Mouse (Mus musculus): ENCODE data around the gene Kcnt1.
"Not testable (repeated sequence)": the region's sequence is repeated elsewhere in the genome, so short reads cannot be mapped to it uniquely, and the experiment has no call there.

Gene Kcnt1

GRCm38 (mm10) chr2:25863337-25864131 is at the start of gene Kcnt1:
Kcnt1 (plus strand) TSS chr2:25863734.
- peak; percentile 88 for DNase-seq (ENCODE audit: low spot score)

DNA sequence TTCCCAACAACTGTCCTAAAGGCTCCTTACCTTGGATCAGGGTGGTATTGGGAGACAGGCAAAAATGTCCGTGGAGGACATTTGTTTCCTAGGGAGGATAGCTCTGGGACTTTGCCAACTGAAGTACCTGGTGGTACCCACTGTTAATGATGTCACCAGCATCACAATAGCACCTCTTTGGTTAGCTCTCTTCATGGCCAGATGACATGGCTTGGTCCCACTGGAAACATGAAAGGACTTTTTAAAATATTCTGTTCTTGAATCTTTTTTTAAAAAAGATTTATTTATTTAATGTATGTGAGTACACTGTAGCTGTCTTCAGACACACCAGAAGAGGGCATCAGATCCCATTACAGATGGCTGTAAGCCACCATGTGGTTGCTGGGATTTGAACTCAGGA is 47.8 kb upstream of the Kcnt1 start, which contains the start of gene Glt6d1:
Glt6d1 (minus strand) TSS at position 101 of the 400 bp plus-strand sequence.
- not testable (repeated sequence) for DNase-seq (ENCODE audit: low spot score)

GRCm38 (mm10) chr2:25822806-25823205 is 40.7 kb upstream of the Kcnt1 start, which contains the start of gene Lcn9:
Lcn9 (plus strand) TSS chr2:25823153.
- peak; percentile 50 for DNase-seq (ENCODE audit: low spot score)

DNA sequence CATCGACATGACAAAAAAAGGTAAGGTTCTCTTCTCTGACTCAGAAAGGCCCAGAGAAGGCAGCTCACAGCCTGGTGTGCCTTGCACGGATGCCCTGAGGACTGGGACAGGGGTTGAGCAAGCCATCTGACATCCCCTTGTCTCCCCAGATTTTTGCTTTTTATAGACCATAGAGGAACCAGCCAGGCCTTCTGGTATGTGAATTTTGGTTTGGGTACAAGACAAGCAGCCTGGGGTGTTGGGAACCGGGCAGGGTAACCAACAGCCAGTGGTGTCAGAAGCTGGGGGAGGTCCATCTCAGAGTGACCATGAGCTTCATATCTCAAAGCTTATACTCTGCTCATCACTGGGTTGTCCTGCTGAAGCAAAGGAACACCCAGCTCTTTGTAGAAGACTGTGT is 38.8 kb upstream of the Kcnt1 start:
- peak; percentile 29 for DNase-seq (ENCODE audit: low spot score)

DNA sequence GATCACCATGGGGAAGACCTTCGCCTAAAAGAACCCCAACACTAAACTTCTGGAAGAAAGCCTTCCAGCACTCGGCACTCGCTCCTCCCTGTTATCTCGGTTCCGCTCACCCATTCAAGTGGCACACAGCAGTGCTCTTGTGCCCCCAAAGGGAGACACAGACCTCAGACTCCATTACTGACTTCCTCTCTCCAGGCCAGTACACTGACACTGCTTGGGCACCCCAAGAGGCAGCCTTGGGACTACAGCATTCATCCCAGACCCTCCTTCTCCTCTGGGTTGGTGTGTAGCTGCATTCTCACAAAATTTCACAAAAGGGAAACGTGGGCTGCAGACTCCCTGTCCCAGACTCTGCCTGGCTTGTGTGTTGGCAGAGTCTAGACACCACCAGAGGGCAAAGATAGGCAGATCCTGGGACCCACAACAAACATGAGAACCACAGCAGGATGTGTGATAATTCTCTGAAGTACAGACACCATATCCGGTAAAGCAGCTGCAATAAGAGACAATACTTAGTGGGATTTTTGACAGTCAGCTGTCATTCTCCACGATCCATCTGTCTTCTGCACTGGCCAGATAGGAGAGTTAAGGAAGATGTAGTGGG is 35.1 kb upstream of the Kcnt1 start:
- no peak for DNase-seq (ENCODE audit: low spot score)

GRCm38 (mm10) chr2:25830786-25831185 is 32.7 kb upstream of the Kcnt1 start:
- DNase-seq (ENCODE audit: low spot score) = no peak

DNA sequence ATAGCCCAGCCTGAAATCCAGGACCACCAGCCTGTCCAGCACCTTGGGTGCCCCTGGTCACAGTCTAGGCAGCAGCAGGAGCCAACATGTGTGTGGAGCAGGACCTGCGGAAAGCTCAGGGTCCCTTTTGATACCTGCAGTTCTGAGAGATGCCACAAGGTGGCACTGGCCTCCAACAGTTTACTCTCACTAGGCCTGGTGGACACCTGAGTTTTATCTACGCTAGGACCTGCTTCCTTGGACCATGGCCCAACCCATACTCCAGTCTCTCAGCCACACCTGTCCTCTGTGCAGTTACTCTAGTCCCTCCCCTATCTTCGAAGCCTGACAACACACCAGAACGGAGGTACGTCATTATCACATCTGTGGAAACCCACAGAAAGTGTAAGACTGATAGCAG is 27.2 kb upstream of the Kcnt1 start:
- DNase-seq (ENCODE audit: low spot score) = peak; percentile 89

DNA sequence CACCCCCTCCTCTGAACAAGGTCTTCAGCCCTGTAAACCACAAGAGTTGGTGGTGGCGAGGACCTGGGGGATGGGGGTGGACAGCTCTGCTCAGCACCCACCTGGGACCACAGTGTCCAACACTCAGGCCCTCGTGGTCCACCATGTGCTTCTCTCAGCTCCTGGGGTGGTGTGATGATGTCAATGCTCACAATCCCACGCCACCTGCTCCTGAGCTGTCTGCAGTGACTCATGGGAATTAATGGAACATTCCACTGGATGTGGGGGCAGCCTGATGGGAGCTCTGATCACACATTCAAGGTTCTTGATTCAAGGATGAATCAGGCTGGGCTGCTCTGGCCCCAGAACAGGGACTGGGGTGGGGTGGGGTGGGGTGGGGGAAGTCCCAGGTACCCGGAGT is 21.4 kb upstream of the Kcnt1 start:
- DNase-seq (ENCODE audit: low spot score) = no peak

GRCm38 (mm10) chr2:25842758-25843157 is 20.8 kb upstream of the Kcnt1 start:
- DNase-seq (ENCODE audit: low spot score) = no peak

- no peak for DNase-seq (ENCODE audit: low spot score)
These were observed 19.4 kb upstream of the Kcnt1 start for GRCm38 (mm10) chr2:25844097-25844496.

DNA sequence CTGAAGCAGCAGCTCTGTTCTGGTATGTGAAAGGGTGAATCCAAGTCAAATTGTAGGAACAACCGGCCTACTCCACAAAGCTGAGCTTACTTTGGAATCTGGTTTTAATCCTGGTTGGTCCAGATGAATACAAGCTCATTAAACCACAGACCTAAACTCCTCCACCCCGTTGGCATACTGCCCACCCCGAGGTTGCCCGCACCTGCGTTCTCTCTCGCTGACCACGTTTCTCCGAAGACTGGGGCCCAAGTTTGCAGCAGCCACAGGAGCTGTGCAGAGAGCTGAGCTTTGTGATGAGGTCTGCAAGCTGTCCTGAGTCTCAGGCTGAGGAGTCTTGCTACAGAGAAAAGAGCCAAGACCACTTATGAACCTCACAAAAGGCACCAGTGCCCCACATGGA is 17.0 kb upstream of the Kcnt1 start:
- peak; percentile 64 for DNase-seq (ENCODE audit: low spot score)

GRCm38 (mm10) chr2:25847226-25847625 is 16.3 kb upstream of the Kcnt1 start, which contains the start of gene Sohlh1:
Sohlh1 (minus strand) TSS chr2:25847248.
- peak; percentile 70 for DNase-seq (ENCODE audit: low spot score)

DNA sequence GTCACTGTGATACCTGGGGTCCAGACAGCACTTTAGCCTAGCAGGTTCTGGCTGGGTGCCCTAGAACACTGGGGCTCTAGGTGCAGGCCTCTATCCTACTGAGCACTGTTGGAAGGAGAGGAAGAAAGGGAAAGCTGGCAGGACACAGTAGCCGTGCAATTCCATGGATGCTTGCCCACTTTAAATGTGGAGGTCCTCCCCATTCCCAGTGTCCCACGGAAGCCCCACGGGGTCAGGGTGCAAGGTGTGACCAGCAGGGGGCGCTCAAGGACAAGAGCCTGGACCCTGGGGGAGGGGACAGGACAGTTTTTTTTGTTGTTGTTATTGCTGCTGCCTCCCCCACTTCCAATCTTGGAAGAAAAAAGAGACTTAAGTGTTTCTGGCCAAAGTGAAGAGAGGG is 13.2 kb upstream of the Kcnt1 start:
- DNase-seq (ENCODE audit: low spot score) = peak; percentile 89

DNA sequence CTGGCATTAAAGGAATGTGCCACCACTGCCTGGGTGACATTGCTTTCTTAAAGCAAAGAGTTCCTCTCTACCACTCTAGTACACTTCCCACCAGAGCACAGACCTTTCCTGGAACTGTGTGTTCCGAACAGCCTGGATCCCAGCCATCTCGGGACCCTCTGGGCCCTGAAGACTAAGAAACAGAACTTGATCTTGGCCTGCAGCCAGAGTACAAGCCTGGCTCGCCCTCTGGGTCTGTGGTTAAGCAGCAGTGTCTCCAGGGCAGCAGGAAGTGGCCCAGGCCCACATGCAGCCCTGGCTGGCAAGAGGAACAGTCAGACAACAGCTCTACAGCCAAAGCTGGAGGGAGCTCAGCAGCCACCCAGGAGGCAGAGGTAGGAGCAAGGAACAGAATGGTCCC is 10.9 kb upstream of the Kcnt1 start:
- DNase-seq (ENCODE audit: low spot score) = peak; percentile 82

DNA sequence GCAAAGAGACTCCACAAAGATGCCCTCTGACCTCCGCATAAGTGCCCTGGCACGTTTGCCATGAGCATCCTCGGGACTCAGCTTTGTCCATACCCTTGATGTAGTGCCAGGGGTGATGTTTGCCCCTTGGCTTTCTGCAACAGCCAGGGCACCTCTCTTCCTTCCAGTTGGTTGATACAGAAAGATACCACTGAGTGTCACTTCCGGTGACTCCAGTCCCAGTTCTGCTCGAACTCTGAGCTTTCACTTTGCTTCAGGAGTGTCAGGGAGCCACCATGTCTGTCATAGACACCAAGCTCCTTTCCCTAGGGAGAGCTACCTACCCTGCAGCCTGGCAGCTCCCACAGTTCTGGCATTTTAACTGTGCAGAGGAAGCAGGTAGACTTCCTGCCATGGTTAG is 9.5 kb upstream of the Kcnt1 start:
- no peak for DNase-seq (ENCODE audit: low spot score)

DNA sequence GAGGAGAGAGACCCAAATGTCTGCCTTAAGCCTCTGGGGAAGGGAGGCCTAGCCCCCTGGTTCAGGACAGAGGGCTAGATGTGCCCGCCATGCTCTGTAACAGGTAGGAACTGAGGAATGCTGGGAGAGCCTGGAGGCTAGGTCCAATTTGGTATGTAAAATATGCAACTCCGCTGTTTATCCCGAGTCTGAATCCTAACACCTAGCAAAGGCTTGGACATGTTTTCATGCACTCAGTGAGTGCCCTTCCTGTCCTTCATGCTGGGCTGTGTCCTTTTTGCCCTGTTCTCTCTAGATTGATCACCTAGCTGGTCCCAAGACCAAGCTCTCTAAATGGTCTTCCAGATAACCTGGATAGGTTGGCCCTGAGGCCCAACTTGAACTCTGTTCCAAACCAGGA is 3.6 kb upstream of the Kcnt1 start:
- no peak for DNase-seq (ENCODE audit: low spot score)

DNA sequence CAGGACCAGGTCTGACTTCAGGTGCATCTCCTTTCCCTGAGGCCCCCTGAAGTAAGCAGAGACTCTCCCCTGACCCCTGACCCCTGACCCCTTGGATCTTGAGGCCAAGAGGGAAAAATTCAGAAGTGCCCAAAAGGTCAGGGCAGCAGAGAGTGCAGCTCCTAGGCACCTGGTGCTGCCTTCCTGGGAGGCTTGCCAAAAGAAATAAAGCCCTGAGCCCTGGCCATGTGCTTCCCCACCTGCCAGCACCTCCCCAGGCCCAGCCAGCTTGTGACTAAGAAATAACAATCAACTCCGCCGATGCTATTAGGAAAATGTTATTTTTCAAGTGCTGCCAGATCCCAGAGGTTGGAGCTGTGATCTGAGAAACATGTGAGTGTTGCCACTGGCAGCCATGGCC is 1.5 kb upstream of the Kcnt1 start:
- no peak for DNase-seq (ENCODE audit: low spot score)

DNA sequence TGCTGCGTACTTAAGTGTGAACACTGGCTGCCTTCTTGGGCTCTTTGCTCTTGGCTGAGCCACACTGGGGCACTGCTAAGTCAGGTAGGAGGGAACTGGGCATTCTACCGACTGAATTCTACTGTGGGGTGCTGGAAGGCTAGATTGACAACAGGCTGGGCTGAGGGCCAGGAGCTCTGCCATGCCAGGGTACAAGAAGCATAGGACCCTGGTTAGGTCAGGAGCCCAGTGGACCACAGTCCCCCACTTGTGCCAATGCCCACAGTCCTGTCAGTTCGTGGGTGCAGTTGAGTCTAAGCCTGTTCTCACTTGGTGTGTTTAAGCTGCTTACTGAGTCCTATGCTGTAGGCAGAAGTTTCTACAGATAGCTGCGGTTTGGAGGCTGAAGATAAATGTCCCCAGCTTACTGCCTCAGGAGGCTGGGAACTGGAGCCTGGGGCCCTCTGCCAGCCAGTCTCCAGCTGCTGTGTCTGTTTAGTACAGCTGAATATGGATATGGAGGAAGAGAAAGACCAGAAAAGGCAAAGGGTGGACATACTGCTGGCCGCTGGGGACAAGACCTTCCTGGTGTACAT is 751 bp upstream of the Kcnt1 start:
- no peak for DNase-seq (ENCODE audit: low spot score)

DNA sequence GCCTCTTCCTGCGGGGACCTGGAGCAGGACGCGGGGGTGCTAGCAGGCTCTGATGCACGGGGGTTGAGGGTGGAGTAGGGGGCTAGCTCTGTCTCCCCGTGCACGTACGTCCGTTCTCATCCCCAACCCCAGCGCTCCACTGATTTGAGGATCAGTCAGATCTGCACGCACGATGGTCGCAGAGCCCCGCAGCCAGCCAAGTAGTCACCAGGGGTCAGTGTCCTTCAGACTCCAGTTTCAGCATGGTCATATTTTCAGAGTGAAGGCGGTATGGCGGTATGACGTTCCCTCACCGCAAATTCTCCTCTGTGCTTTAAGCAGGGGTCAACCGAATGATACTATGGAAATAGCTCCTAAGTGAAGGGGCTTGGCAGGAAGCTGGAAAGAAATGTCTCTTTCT is 696 bp downstream of the Kcnt1 start:
- DNase-seq (ENCODE audit: low spot score) = no peak

DNA sequence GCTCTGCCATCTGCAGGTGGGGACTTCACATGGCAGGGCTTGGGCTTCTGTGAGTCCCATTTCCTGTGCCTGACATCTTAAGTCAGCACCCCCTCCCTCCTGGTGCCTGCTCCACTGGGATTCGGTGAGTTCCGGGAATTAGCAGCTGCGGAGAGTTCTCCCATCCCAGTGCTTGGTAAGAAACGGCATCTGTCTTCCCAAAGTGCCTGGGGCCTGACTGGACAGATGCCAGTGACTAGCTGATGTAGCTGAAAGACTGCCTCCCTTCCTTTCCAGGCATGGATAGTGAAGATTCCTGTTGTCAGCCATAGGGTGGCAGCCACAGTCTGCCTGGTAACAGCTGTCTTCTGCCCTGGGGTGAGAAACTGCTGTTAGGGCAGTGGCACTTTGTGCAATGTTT is 1.9 kb downstream of the Kcnt1 start:
- DNase-seq (ENCODE audit: low spot score) = peak; percentile 59

GRCm38 (mm10) chr2:25866656-25867055 is 3.1 kb downstream of the Kcnt1 start:
- no peak for DNase-seq (ENCODE audit: low spot score)

GRCm38 (mm10) chr2:25877250-25877735 is 13.8 kb downstream of the Kcnt1 start:
- DNase-seq (ENCODE audit: low spot score) = no peak

DNA sequence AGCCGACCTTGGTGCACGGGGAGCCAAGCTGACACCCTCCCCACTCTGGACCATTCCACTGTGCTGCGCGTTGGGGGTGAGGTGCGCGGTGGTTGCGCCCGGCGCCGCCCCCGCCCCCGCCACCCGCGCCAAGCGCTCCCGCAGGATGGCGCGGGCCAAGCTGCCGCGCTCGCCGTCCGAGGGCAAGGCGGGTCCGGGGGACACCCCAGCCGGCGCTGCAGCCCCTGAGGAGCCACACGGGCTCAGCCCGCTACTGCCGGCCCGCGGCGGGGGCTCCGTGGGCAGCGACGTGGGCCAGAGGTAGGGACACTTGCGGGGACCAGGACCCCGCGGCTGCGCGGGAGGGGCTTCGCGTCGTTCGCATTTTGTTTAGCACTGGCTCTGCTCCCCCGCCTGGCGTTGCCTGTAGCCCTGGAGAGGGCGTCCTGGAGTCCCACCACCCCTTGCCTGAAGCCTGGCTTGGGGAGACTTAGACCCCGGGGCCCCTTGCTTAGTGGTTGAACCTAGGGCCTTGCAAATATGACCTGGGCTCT is 14.3 kb downstream of the Kcnt1 start:
- no peak for DNase-seq (ENCODE audit: low spot score)

Data from testis, postnatal 10 days (tissue).